Mouse (Mus musculus): ENCODE measurements around the gene Parva. TPM values are rescaled to one million over a fixed set of nuclear protein-coding genes. Genes with fewer than 3 reads are reported as not detected.

The Parva gene
- polyA plus RNA-seq, 3 experiments from 2014 or later: not detected

DNA sequence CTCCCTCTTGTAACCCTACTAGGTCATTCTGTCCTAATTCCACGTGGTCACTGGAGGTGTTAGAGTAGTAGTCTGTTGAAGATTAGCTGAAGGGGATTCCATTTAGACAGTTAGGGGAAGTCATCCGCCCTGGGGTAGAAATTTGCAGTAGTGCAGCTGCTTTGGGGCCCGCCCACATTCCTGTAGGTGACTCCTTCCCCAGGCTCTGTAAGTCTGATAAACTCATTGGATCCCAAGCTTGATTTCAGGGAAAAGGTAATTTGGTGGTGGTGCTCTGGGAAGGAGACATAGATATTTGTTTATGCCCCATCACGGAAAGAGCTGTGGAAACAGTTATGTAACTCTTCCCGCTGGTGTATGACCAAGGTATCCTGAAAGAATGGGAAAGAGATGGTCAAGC is 494 bp upstream of the Parva start:
- ATAC-seq: no peak

DNA sequence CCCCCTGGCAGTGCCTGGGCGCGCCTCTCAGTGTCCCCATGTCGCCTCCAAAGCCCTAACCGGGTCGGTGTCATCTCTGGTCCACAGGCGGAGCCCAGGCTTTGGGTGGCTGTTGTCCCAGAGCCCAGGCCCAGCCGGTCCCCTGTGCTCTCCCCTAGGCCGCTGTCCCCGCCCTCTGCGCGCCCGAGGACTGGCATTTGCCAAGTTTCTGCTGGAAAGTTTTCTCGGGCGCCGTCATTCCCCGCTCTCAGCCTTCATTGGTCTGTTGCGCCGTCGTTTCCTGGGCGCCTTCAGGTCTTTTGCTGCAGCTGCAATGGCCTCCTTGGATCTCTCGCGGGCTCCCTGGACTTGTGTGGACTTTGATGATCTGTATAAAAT is 842 bp downstream of the Parva start:
- no peak for ATAC-seq

DNA sequence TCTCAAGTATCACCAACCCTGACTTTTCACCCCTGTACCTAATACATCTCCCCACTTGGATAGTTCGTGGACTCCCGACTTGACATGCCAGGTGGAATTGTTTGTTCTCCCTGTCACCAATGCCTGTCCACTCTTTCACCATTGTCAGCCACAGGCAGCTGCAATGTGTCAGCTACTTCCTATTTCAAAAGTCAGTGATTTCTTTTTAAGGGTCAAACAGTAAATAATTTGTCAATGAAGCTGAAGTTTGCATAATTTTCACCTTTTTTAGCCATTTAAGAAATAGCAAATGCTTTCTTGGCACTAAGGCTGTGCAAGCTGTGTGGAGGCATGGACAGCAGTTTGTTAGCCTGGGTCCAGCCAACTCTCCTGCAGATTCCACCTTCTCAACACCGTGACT is 12.5 kb downstream of the Parva start:
- no peak for ATAC-seq

DNA sequence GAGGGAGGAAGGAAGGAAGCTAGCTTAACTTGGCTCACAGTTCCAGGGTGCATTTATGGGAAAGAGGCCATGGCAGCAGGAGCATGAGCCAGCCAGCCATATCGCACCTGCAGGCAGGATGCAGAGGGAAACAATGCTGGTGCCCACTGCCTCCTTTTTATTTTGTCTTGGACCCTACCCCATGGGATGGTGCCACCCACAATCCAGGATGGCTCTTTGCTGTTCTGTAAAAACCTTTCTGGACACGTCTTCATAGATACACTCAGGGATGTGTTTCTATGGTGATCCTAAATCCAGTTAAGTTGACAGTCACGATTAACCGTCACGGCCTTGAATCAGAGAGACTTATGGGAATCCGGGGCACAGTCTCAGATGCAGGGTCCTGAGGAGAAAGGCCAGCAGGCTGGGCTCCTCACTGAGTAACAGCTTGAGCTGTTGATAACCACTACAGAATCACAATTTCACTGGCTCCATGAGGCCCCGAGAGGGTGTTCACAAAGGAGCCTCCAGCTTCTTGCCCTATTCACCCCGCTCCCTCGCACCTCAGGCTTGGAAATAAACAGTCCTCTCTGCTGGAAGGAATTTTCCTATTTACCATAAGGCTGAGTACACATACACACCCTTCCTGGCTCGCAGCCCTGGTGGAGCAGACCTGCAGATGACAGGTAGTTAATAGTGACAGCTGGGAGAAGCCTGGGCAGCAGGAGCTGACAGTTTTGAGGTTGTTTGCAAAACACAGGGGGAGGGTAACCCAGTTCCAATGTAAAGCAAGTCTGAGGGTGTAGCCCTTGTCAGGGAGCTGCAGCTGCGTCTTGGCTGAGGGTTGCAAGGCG is 17.1 kb downstream of the Parva start:
- ATAC-seq: no peak

DNA sequence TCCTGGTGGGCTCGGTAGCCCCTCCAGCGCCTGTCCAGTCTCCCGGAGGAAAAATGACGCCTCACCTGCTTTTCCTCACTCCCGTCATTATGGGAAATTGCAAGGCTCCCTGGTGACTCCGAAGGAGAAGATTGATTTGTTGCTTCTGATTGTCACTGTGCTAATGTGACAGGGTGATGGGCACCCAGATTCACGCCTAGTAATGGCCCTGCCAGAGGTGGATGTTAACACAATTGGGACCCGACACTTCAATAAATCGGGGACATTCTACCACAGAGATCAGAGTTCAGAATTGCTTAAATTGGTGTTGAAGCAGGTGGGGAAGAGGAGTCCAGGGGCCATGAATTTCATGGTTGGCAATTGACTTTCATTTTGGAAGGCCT is 17.7 kb downstream of the Parva start:
- ATAC-seq: no peak

DNA sequence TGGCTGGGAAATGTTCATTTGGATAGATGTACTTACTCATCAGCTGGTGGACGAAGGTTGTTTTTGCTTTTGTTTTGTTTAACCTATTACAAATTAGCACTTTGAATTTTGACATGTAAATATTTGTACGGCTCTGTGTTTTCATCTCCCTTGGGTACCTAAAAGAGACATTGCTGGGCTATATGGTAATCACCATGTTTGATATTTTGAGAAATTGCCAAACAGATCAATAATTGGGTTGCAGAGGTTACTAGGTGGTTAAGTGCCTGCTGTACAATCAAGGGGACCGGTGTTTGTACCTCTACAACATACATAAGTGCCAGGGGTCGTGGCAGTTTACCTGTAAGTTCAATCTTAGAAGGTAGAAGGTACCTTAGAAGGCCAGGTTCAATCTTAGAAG is 19.2 kb downstream of the Parva start:
- ATAC-seq: no peak

DNA sequence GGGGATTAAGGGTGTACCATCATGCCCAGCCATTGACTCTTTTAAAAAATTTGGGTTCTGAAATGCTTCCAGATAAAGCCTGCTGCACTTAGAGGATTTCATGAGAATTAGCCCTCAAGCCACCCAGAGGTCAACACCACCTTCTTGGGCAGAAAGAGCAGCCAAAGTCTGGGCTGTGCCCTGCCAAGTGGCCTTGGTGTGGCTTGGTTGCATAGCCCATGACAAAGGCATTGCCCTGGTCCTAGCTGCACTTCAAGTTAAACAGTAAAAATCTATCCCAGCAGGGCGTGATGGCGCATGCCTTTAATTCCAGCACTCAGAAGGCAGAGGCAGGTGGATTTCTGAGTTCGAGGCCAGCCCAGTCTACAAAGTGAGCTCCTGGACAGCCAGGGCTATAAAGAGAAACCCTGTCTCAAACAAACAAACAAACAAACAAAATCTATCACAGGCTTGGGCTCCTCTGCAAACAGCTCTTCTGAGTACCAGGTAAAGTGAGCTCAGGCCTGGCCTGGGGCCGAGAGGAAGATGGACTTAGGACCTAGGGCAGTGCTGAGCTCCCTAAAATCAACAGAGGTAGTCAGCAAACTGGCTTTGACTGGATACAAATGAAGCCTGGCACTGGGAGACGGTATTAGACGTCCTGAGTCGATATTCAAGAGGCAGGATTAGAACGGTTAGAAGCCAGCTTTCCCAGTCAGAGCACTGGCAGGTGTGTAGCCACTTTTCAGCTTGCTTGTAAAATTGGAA is 22.8 kb downstream of the Parva start:
- ATAC-seq: no peak

DNA sequence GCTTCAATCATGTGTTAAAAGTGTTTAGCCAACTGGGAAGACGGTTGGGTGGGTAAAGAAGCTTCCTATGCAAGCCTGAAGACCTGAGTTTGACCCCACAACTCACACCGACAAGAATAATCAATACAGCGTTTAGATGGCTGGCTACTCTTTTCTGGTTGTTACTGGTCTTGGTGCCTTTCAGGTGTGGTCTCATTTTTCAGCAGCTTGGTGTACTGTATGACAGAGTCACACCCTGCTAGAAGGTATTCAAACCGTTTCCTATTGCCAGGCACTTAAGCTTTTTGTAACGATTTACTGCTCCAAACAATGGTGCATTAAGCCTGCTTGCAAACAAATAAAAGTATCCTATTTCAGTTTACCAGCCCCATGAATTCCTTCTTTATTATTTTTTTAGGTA is 25.2 kb downstream of the Parva start:
- no peak for ATAC-seq

DNA sequence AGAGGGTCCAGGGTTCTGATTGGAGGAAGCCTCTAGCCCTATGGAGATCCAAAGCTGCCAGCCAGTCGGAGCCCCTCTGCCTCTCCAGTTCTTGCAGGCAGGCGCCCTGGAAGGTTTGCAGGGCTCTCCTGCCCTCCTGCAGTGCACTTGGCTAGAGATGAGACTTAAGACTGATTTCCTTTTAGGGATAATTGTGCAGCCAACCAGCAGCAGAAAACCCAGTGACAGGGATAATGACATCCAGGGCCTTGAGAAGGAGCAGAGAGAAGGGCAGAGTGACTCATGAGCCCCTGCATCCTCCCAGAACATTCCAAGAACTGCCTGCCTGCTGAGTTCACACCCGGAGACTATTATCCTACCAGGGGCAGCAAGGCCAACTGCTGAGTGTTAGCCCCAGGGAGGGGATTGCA is 26.5 kb downstream of the Parva start:
- ATAC-seq: no peak

DNA sequence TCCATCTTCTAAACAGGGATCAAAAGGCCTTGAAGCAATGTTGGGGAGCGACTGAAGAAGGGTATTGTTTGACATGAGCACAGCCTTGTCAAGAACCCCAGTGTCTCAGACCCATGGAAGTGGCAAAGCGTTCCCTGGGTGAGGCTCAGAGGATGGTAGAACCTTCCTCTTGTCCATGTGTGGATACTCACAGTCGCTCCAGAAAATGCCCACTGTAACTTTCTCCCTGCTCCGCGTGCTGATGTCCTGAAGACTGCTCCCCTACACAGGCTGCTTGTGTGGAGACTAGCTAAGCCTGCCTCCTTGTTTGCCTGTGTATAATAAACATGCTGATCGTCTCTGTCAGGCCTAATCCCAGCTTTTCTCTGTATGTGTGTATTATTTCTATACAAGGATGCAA is 27.1 kb downstream of the Parva start:
- no peak for ATAC-seq

DNA sequence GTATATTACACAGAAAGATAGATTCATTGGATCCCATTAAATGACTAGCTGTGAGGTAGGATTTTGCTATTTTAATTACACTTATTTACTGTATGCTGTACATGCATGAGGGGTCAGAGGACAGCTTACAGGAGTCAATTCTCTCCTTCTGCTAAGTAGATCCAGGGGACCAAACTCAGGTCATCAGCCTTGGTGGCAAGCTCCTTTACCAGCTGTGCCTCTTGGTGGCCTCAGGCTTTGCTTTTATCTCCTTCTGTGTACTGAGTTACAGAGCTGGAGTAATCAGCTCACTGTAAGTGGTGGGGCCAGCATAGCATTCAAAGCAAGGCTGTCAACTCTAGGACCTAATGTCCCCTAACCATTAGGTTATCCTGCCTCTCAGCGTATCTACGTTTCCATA is 27.6 kb downstream of the Parva start:
- ATAC-seq: no peak

DNA sequence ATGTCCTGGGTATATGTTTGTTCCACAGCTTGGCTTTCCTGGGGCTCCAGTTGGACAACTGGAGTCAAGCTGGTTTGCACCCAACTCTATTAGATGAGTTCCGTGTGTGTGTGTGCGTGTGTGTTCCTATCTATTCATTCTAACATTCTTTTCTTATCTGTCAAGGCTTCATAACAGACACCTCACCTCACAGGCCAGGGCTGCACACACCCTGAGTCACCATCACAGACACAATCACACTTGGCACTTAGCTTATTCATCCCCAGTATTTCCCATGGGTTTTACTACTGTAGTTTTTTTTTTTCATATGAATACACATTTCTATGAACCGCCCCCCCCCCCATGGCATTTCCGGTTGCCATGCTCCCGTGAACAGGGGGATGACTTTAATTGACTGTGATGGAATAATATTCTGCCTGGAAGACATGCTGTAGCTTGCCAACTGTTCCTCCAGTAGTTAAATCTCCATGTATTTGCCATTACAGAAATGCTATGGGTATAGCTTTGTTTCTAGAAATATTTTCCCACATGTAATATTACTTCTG is 28.3 kb downstream of the Parva start:
- ATAC-seq: no peak

DNA sequence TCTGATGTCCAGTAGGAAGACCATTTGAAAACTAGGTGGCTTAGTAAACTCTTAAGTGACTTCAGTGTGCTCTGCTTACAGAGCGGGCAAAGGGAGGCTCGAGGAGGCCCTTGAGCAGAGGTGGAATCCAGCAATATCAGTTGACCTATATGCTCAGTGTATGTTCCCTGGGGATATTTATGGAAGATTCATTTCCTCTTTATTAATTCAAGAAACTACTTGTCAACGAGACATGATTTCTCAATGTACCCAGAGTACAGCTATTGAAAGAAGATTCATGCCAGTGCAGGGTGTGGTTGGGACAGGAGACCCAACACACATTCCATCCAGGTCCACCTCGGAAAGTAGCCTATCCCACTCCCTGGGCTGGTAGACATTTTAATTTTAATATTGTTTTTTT is 30.1 kb downstream of the Parva start:
- no peak for ATAC-seq

DNA sequence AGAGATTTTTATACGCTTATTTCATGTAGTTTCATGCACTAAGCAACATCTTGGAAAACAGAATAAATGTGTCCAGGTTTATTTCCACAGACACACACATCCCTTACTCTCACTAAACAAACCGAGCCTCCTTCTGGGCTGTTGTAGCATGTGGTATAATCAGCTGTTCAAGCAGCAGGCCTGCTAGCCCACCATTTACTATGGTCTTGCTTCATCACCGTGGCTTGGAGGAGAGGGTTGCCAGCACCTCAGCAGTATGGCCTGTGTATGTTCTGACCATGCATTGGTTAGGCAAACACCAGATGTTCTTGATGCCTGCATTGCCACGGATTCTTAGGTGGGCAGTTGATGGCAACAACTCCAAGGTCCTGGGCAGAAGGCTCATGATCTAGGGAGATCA is 30.6 kb downstream of the Parva start:
- no peak for ATAC-seq

DNA sequence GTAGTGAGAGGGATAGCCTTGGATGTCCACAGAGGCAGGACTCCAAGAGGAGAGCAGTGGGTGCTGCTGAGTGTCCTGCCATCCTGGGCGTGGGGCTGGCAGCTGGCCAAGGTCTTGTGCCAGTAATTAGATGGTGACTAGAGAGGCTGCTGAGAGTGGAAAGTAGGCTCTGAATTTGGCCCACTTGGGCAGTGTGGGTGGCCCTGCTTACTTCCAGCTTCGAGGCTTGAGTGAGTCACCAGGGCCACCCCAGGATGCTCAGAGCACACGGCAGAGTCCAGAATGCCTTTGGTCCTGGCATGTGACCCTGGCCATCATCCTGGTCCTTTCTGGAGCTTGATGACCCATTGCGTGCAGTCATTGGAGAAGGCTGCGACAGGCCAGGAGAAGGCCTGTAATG is 31.1 kb downstream of the Parva start:
- no peak for ATAC-seq

DNA sequence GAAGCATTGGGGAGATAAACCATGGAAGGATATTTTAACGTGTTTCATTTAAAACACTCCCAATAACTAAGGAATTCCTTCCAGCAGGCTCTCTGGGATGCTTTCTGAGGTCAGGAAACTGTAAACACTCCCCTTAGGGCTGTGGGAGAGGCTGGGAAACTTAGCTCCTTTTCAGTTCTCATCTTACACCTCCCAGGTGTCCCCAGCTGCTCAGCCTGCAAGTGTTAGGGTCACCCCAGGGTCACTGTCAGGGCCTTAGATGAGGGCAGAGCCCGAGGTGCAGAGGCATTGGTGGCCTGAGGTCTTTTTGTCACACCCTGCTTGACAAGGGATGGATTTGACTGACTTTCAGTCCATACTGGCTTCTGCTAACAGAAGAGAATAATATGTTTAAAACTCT is 35.8 kb downstream of the Parva start:
- ATAC-seq: no peak

DNA sequence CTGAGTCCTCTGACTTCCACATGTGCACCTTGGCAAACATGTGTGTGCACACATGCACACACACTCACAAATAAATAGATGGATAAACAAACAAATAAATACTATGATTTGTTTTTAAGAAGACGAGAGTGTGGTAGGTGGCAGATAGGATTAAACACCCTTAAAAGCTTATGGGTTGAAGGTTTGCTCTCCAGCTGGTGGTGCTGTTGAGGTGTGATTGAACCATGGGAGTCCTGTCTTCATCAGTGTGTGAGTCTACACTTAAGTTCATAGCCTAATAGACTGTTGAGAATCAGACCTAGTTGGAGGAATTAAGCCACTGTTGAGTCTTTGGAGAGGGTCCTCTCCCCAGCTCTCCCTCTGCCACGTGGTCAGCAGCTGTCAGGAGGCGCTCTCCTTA is 38.6 kb downstream of the Parva start:
- ATAC-seq: no peak

DNA sequence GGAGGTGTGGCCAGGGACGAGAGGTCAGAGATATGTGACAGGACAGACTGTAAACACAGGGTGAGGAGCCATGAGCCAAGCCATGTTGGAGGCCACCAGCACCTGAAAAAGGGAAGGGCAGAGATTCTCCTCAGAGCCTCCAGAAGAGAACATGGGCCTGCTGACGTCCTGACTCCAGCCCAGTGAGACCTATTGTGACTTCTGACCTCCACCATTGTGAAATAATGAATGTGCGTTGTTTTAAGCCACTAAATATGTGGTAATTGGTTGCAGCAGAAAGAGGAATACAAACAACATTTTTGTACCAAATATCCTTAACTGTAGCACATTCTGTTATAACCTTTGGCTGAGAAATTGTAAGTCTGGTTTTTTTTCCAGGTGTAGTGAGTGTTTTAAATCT is 39.5 kb downstream of the Parva start:
- no peak for ATAC-seq

DNA sequence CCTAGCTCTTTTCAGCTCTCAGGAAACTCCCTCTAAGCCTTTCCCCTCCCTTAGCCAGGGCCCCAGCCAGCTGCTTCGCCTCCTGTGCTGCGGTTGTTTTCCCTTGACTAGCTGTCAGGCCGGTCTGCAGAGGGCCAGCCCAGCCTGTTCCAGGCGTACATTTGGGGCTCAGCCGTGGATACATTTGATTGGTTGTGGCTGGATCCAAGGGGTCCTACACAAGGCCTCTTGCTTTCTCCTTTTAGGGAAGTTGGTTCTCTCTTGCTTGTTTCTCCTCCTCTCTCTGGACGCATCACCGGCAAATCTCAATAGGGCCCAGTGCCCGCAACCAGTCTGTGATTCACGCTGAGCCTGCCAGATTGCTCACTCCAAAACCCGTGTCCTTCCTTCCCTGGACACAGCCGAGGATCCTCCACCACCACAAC is 40.4 kb downstream of the Parva start:
- no peak for ATAC-seq

DNA sequence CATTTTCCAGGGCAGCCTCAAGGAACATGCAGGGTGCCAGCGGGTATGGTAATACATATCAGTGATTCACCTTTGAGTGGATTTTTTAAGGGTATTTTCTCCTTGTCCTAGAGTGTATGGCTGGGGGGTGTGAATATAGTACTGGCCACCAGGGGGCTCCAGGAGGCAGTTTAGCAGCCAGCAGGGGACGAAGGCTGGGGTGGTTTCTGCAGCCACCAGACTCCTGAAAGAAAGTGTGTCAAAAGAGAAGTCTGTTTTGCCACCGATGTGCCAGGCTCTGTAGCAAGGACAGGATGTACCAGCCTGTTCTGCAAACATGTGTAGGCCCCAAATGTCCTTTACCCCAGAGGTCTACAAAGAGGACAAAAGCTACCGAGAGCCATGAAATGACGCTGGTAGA is 42.5 kb downstream of the Parva start:
- ATAC-seq: no peak

DNA sequence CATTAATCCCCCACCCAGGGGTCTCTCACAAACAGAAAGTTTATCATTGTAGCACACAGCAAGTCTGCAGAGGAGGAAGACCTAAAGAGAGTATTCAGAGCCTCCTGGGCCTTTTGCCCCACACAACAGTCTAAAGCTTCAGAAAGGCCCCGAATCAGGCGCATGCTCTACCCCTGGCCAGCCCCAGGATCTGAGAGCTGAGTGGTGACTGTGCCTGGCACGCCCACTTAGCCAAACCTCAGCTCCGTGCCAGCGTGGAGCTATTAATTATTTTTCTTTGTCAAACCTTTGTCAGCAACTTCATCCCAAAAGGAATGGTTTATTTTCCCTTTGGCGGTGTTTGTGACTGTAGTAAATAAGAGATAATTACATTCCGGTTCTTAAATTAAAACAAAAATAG is 44.0 kb downstream of the Parva start:
- ATAC-seq: no peak

DNA sequence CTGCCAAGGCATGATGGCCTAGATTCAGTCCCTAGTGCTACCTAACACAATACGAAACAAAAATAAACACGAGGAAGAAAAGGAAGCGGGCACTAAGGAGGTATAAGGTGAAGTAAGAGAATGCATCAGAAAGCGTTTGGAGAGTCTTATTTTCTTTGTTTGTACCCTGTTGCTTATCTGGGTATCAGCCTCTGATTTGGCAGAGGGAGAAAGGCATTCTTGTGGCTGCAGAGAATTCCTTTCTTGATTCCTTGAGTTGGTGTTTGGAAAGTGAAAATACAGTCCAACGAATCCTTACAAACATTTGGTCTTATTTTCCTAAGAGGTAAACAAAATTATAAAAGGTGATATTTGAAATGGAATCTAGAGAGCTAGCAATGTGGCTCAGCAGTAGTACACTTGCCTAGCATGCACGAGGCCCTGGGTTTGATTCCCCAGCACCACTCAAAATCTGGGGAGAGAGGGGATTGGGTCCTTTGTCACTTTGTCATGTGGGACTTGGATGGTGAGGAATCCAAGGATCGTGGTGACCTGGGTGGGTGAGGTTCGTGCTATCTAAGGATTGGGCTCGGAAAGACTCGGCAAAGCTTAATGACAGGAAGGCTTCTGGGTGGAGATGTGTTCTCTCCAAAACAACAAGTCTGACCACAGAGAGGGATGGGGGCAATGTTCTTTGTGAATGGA is 44.9 kb downstream of the Parva start:
- no peak for ATAC-seq

DNA sequence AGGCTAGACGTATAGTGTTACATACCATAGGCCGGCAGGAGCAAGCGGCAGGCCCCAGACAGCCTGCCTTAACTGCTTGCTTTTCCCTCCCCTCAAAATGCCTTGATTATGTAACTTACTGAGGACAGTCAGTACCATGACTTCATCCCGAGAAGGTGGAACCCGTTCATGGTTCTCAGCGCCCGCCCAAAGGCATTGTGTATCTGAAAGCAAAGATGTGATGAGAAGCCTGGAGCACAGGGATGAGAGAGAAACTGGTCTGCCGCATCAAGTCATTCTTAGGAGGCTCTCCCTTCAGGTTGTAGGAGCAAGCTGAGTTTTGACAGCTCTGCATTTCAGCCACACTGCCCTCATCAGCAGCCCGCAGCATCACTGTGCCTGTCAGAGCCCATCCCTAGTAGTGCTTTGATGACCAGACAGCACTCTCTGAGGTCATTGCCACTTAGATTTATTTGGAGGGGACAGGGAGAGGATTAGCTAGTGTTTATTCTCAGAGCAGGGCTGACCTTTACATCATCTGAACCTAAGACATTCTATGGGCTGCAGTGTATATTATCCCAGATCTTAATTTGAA is 45.5 kb downstream of the Parva start:
- no peak for ATAC-seq

Measured in inflammation-experienced regulatory T-cells, adult 6 months (primary cell).